Mouse (Mus musculus) embryonic facial prominence, embryonic 12.5 days (tissue): ENCODE results near the gene Fam160b1. TPM values are rescaled to one million over a fixed set of nuclear protein-coding genes. Genes with fewer than 3 reads are reported as not detected.

Source experiments
- ATAC-seq: fragments of 200-750 bp; cut with Nextera tagmentation; 2 replicates; pipeline ENCODE4 v1.8.0; 2017; ENCODE audit not compliant: insufficient number of reproducible peaks, insufficient read depth, low FRiP score, low TSS enrichment
- H3K27ac ChIP-seq: fragments of 300-500 bp; sonication (generic); 2 replicates; pipeline ENCODE4 v1.5.1; 2016; ENCODE audit warnings: mild to moderate bottlenecking
- H3K27me3 ChIP-seq: fragments of 300-500 bp; sonication (generic); 2 replicates; pipeline ENCODE4 v1.6.1; 2016; ENCODE audit warnings: mild to moderate bottlenecking, moderate library complexity
- H3K36me3 ChIP-seq: fragments of 300-500 bp; sonication (generic); 2 replicates; pipeline ENCODE4 v1.6.1; 2016; ENCODE audit warnings: mild to moderate bottlenecking
- H3K4me1 ChIP-seq: fragments of 300-500 bp; sonication (generic); 2 replicates; pipeline ENCODE4 v1.6.1; 2016
- H3K4me2 ChIP-seq: fragments of 300-500 bp; sonication (generic); replicated peaks from 2 replicates; pipeline ENCODE4 v1.6.1; 2016; ENCODE audit warnings: mild to moderate bottlenecking, moderate library complexity
- H3K4me3 ChIP-seq: fragments of 300-500 bp; sonication (generic); 2 replicates; pipeline ENCODE4 v1.5.1; 2016; ENCODE audit warnings: mild to moderate bottlenecking
- H3K9ac ChIP-seq: fragments of 300-500 bp; sonication (generic); 2 replicates; pipeline ENCODE4 v1.6.1; 2016; ENCODE audit warnings: mild to moderate bottlenecking, moderate library complexity
- H3K9me3 ChIP-seq: fragments of 300-500 bp; sonication (generic); 2 replicates; pipeline ENCODE4 v1.6.1; 2016; ENCODE audit warnings: mild to moderate bottlenecking, moderate library complexity
- WGBS: fragments of 180-500 bp; shearing (Covaris S2); methylation state at CpG from one replicate; pipeline ENCODE4 v1.1.7; 2016; 5-methylcytosine and 5-hydroxymethylcytosine counted together
- polyA plus RNA-seq: library from polyadenylated mRNA; unstranded; fragments of >200 nt; fragmentation: Nextera tagmentation; extraction: Ambion mirVana; gene quantifications from 2 replicates; pipeline ENCODE4 v1.2.1, GENCODE M21; 2016

Gene Fam160b1
- polyA plus RNA-seq, 1 experiment from 2014 or later, result 18.3 TPM

DNA sequence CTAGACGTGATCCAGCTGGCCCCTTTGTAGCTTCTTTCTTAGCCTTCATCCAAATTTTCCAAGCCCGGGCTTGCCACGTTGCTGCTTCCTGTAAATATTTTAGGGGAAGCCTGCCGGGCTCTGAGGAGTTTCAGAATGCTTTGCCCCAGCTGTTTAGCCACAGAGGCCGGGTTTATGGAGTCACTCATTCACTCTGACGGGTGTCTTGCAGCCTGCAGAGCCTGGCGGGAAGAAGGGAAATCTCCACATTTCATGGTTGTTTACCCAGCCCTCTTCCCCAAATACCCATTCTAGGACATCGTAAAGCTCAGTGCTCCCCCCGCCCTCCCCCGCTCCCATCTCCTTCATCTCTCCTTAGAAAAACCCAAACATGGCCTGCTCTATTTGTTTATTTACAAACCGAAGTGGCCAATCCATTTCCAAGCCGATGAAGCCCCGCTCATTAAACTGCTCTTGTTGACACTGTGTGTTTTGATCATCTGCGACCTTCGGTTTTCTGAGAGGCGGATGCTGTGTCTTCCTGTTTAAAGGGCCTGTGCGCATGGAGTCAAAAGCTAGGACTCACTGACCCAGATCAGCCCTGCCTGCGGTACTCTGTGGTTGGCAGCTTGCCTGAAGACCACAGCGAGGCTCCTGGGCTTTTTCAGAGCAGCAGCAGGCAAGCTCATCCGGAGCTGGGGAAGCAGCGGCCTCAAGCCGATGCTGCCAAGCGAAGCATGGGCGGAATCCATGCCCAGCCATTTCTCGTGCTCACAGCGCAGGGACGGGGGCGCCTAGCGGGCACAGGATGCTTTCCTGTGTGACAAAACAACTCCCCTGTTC lies 51.1 kb downstream of the Fam160b1 start:
- no peaks in the 10 kb centered on the region for H3K27me3 ChIP-seq
- no peak overlapping the region for H3K9ac ChIP-seq
- no peaks in the 10 kb centered on the region for H3K9me3 ChIP-seq
- peaks cover 23% of the 10 kb centered on the region for H3K4me1 ChIP-seq
- no peaks in the 10 kb centered on the region for H3K36me3 ChIP-seq
- H3K27ac ChIP-seq, result peak overlapping the region; percentile 63
- H3K4me2 ChIP-seq, result peak overlapping the region; percentile 19
- WGBS, result 29% methylated on average over 29 of the region's 29 CpGs
- peak; percentile 79; the same call in 1 of the 2 replicates for ATAC-seq
- no peak overlapping the region for H3K4me3 ChIP-seq

GRCm38 (mm10) chr19:57413170-57413569 lies 52.7 kb downstream of the Fam160b1 start:
- Histone ChIP-seq H3K4me1 (peaks cover 27% of the 10 kb centered on the region), H3K9ac (no peak overlapping the region), H3K4me2 (no peak overlapping the region), H3K4me3 (no peak overlapping the region), H3K27me3 (no peaks in the 10 kb centered on the region), H3K27ac (no peak overlapping the region), H3K36me3 (no peaks in the 10 kb centered on the region), H3K9me3 (no peaks in the 10 kb centered on the region)
- ATAC-seq, result no peak
- 78% methylated on average over 3 of the region's 3 CpGs for WGBS

DNA sequence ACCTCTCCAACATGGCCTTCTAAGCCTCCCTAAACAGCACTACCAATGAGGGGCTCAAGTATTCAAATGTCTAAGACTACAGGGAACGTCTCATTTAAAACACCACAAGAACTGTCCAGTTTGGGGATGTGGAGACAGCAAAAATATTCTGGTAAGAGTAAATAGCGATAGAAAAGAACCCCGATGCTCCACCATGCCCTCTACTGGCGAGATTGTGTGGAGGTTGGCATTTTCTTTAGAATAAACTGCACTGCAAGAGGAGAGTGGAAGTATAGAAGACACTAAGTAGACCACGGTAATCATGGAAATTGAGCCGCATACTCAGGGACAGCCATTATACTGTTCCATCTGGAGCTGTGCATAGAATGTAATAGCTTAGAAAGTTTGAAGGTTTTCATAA lies 53.4 kb downstream of the Fam160b1 start:
- 85% methylated on average over 6 of the region's 6 CpGs for WGBS
- Histone ChIP-seq H3K9me3 (no peaks in the 10 kb centered on the region), H3K36me3 (no peaks in the 10 kb centered on the region), H3K9ac (no peak overlapping the region), H3K4me2 (no peak overlapping the region), H3K4me1 (peaks cover 28% of the 10 kb centered on the region), H3K27me3 (no peaks in the 10 kb centered on the region), H3K4me3 (no peak overlapping the region), H3K27ac (no peak overlapping the region)
- ATAC-seq, result no peak

DNA sequence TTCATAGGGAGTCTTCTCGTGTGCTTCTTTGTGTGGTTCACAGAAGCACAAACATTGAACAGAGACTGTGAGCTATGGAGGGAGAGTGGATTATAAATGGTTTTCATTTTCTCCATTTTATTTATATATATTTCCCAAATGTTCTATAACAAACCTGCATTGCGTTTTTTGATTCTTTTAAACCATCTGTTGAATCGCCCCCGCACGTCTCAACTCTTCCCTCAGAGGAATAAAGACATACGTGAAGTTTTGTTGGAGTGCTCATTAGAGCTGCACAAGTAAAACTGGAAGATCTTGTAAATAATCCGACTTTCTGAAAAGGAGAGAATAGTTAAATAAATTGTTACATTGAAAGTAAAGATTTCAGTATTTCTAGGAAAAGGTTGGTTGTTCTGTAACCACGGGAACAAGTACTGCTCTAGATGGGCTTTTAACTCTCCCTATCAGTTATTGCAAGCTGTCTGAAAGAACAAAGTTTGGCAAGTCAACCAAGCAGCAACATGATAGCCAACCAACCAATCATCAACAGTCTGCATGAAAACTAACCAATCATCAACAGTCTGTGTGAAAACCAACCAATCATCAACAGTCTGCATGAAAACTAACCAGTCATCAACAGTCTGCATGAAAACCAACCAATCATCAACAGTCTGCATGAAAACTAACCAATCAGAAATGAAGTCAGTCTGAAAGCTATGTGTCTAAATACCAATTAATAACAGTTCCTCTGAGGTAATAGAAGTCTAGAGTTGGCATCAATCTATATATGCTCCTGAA lies 54.7 kb downstream of the Fam160b1 start:
- H3K36me3 ChIP-seq, result no peaks in the 10 kb centered on the region
- H3K9ac ChIP-seq, result no peak overlapping the region
- no peak overlapping the region for H3K4me2 ChIP-seq
- no peaks in the 10 kb centered on the region for H3K27me3 ChIP-seq
- WGBS, result 88% methylated on average over 8 of the region's 8 CpGs
- peaks cover 28% of the 10 kb centered on the region for H3K4me1 ChIP-seq
- no peak for ATAC-seq
- no peak overlapping the region for H3K4me3 ChIP-seq
- no peak overlapping the region for H3K27ac ChIP-seq
- H3K9me3 ChIP-seq, result no peaks in the 10 kb centered on the region

DNA sequence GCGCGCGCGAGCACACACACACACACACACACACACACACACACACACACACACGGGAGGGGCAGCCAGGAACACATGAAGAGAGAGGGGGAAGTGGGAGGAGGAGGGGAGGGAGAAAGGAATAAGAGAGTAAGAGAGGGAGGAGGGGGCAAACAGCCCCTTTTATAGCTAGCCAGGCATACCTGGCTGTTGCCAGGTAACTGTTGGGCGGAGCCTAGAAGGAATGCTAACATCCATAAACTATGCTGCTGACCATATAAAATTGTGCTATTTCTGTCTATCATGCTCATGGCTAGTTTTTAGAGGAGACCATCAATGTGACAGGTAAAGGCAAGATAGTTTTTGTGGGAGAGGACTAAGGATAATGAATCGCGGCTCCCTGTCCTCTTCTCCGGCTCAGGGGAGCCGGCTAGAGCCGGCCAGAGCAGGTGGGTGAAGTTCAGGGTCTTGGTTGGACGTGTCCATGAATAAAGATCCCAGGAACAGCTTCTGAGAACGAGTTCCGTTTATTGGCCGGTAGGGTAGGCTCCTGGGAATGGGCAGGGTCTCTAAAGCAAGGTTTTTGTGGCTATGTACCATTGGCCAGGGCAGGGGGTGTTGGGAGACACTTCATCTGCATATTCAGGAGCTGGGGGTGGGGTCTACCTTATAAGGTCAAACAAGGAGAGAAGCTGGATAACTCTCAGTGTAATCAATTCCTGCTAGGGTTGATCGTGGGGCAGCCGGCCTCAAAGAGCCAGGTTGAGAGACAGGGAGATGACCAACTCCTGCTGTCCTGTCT lies 57.5 kb downstream of the Fam160b1 start:
- peak overlapping the region; percentile 36 for H3K4me2 ChIP-seq
- H3K36me3 ChIP-seq, result no peaks in the 10 kb centered on the region
- H3K27me3 ChIP-seq, result no peaks in the 10 kb centered on the region
- no peak overlapping the region for H3K4me3 ChIP-seq
- H3K27ac ChIP-seq, result no peak overlapping the region
- H3K9me3 ChIP-seq, result no peaks in the 10 kb centered on the region
- H3K9ac ChIP-seq, result no peak overlapping the region
- H3K4me1 ChIP-seq, result peaks cover 9% of the 10 kb centered on the region; the same call in 1 of the 2 replicates
- 15% methylated on average over 12 of the region's 17 CpGs for WGBS
- no peak for ATAC-seq

GRCm38 (mm10) chr19:57423402-57423801 lies 62.9 kb downstream of the Fam160b1 start:
- Histone ChIP-seq H3K4me2 (no peak overlapping the region), H3K4me3 (no peak overlapping the region), H3K36me3 (no peaks in the 10 kb centered on the region), H3K9me3 (no peaks in the 10 kb centered on the region), H3K27me3 (no peaks in the 10 kb centered on the region), H3K9ac (no peak overlapping the region), H3K4me1 (no peaks in the 10 kb centered on the region), H3K27ac (no peak overlapping the region)
- ATAC-seq, result no peak
- WGBS, result 26% methylated on average over 3 of the region's 3 CpGs

GRCm38 (mm10) chr19:57425296-57425695 lies 64.8 kb downstream of the Fam160b1 start:
- no peak for ATAC-seq
- Histone ChIP-seq H3K27ac (no peak overlapping the region), H3K4me3 (no peak overlapping the region), H3K27me3 (no peaks in the 10 kb centered on the region), H3K4me2 (no peak overlapping the region), H3K4me1 (no peaks in the 10 kb centered on the region), H3K9me3 (no peaks in the 10 kb centered on the region), H3K9ac (no peak overlapping the region), H3K36me3 (no peaks in the 10 kb centered on the region)
- WGBS, result 92% methylated on average over 15 of the region's 15 CpGs

- H3K9ac ChIP-seq, result no peak overlapping the region
- no peaks in the 10 kb centered on the region for H3K9me3 ChIP-seq
- no peaks in the 10 kb centered on the region for H3K4me1 ChIP-seq
- no peak for ATAC-seq
- no peak overlapping the region for H3K4me2 ChIP-seq
- H3K27me3 ChIP-seq, result no peaks in the 10 kb centered on the region
- 89% methylated on average over 8 of the region's 8 CpGs for WGBS
- H3K4me3 ChIP-seq, result no peak overlapping the region
- no peaks in the 10 kb centered on the region for H3K36me3 ChIP-seq
- no peak overlapping the region for H3K27ac ChIP-seq
Measured at GRCm38 (mm10) chr19:57426841-57427240, 66.4 kb downstream of the Fam160b1 start.

- H3K27me3 ChIP-seq, result no peaks in the 10 kb centered on the region
- H3K9me3 ChIP-seq, result no peaks in the 10 kb centered on the region
- no peak overlapping the region for H3K9ac ChIP-seq
- no peak for ATAC-seq
- H3K4me3 ChIP-seq, result no peak overlapping the region
- no peak overlapping the region for H3K4me2 ChIP-seq
- H3K27ac ChIP-seq, result no peak overlapping the region
- H3K4me1 ChIP-seq, result no peaks in the 10 kb centered on the region
- WGBS, result 79% methylated on average over 14 of the region's 14 CpGs
- H3K36me3 ChIP-seq, result no peaks in the 10 kb centered on the region
Measured at GRCm38 (mm10) chr19:57427756-57428438, 67.4 kb downstream of the Fam160b1 start.

GRCm38 (mm10) chr19:57428641-57429040 lies 68.2 kb downstream of the Fam160b1 start:
- Histone ChIP-seq H3K27ac (no peak overlapping the region), H3K27me3 (no peaks in the 10 kb centered on the region), H3K4me3 (no peak overlapping the region), H3K9ac (no peak overlapping the region), H3K4me1 (no peaks in the 10 kb centered on the region), H3K4me2 (no peak overlapping the region), H3K9me3 (no peaks in the 10 kb centered on the region), H3K36me3 (no peaks in the 10 kb centered on the region)
- WGBS, result 83% methylated on average over 3 of the region's 3 CpGs
- no peak for ATAC-seq

DNA sequence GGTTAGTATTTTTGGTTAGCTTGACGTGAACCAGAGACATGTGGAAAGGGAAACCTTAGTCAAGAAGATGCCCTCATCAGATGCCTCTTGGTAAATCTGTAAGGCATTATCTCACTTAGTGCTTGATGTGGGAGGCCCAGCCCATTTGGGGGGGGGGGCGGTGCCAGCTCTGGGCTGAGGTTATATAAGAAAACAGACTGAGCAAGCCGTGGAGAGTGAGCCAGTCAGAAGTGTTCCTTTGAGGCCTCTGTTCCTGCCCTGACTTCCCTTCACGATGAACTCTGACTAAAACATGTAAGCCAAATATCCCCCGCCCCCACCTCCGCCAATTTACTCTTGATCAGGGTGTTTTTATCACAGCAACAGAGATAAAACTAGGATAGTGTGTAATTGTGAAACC lies 69.4 kb downstream of the Fam160b1 start:
- Histone ChIP-seq H3K9me3 (no peaks in the 10 kb centered on the region), H3K4me2 (no peak overlapping the region), H3K27ac (no peak overlapping the region), H3K27me3 (no peaks in the 10 kb centered on the region), H3K4me1 (no peaks in the 10 kb centered on the region), H3K4me3 (no peak overlapping the region), H3K9ac (no peak overlapping the region), H3K36me3 (no peaks in the 10 kb centered on the region)
- WGBS, result 60% methylated on average over 6 of the region's 6 CpGs
- ATAC-seq, result no peak
